Mouse (Mus musculus) mature B cell (primary cell): ENCODE measurements at regions not wholly inside any gene's neighbourhood (a gene's known extent, or its start where the extent isn't known, plus 50 kb on each side); places are given as distances from the start of the nearest gene placed in this dataset.

Source experiments
- in situ Hi-C: fragments of 300-500 bp; cut with MboI; formaldehyde crosslinking; loops from 2 replicates; pipeline ENCODE4 v1.14.3; 2019

- in situ Hi-C loops = no loop called here
These were observed 52.0 kb upstream of the Dynlrb2 start for GRCm38 (mm10) chr8:116452806-116453205.

DNA sequence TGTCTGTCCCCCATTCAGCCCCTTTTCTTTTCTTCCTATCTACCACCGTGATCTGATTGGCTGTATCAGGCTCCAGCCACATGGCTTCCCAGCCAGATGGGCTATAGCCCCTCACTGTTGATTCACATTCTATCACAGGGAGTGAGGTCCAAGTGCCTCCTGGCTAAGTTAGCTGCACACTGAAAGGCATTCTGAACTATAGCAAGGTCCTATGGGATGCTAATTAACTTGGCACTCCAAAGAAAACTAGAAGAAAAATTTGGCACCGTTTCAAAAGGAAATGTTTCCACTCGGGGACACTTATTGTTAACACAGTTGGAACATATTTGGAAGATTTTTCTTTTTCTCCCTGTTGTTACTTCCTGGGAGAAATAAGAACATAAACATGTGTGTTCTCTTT lies 53.4 kb upstream of the Dynlrb2 start:
- in situ Hi-C loops = no loop called here

DNA sequence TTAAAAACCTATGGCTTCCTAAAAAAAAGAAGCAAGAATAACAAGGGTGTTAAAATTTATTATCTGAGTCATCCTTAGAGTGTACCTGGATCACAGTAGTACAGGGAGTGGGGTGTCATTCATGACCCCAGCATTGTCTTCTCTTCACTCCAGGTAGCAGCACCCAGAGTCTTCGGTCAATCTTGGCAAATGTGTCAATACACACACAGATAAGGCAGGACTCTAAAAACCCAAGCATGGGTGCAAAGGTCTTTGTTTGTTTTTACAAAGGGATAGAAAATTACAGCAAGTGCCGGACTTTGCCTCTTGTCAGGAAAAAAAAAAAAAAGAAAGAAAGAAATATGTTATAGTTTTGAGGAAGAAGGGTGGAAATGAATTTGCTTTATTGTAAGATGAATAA lies 57.3 kb upstream of the Dynlrb2 start:
- in situ Hi-C loops = loop anchor here (25.0 kb wide), 1 partner anchor 1985 kb away; no protein-coding TSS in a partner anchor

DNA sequence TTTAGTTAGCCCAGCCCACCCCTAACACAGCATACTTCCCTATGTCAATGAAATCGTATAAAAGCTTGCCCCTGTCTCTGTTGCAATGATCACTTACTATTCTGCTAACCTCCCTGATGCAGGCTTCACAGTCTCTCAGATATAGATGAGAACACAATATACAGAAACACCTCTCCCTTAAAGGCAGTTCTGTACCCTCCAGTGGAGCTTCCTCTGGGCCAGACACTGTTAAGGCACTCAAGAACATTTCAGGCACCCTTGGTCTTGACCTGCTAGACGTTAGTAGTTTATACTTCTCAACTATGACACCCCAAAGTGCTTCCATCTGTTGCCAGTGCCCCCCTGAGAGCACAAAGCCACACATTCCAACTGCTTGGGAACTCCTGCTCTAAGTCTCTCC lies 61.9 kb upstream of the Dynlrb2 start:
- in situ Hi-C loops = loop anchor here (25.0 kb wide), 1 partner anchor 1981 kb away; no protein-coding TSS in a partner anchor

DNA sequence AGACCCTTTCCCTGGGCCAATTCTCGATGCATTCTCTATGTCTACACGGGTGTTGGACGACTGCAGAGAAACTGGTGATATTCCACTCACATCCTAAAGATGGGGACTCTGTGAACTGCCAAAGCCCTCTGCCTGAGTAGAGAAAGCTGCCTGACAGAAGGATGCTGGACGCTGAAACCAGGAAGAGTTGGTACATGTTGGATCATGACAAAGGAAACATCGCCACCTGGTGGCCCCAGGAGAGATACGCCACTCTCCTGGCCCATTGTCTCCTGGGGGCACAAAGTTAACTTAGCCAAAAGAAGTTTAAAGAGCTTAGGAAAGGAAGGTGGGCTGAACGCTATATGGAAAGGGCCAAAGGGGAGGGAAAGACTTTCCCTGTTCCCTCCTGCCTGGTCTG lies 65.9 kb upstream of the Dynlrb2 start:
- in situ Hi-C loops = loop anchor here (25.0 kb wide), 1 partner anchor 1977 kb away; no protein-coding TSS in a partner anchor

GRCm38 (mm10) chr8:116435268-116435980 lies 69.3 kb upstream of the Dynlrb2 start:
- in situ Hi-C loops = loop anchor here (25.0 kb wide), 1 partner anchor 1973 kb away; no protein-coding TSS in a partner anchor

- in situ Hi-C loops = loop anchor here (25.0 kb wide), 1 partner anchor 1968 kb away; no protein-coding TSS in a partner anchor
These were observed 74.7 kb upstream of the Dynlrb2 start for GRCm38 (mm10) chr8:116430051-116430450.

- in situ Hi-C loops = loop anchor here (25.0 kb wide), 1 partner anchor 1967 kb away; no protein-coding TSS in a partner anchor
These were observed 75.1 kb upstream of the Dynlrb2 start for GRCm38 (mm10) chr8:116429649-116430048.

DNA sequence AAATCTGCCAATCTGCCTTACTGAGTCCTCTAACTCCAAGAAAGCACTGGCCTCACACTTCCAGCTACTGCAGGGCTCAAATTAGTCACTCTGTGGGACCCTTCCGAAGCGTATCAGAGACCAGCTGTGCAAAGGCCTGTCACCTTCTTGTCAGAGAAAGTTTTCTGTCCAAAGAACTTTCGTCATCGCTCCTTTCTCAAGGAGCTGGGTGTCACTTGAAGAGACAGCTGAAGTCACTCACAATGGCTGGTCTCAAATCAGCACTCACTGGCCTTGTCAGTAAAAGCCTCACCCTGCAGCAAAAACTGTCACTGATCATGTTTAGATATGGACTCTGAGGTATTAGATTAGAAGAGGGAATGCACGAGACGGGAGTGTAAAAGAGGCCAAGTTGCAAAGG lies 81.9 kb upstream of the Dynlrb2 start:
- in situ Hi-C loops = no loop called here

DNA sequence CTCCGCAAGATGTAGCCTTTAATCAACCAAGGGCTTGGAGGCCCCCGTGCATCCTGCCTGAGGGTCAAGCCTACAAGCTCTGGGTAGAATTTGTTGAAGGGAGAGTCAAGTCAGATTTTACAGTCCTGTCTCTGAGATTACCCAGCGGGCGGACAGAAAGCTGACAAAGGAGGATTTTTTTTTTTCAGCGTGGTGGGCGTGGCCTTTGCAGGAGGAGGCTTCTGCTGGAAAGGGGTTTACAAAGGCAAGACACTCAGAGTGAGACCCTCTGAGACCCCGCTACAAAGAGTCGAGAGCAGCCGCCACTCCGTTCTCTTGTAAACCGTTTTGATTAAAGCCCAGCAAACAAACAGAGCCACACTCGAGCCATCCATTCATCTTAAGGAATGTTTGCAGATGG lies 92.1 kb upstream of the Dynlrb2 start:
- in situ Hi-C loops = no loop called here

DNA sequence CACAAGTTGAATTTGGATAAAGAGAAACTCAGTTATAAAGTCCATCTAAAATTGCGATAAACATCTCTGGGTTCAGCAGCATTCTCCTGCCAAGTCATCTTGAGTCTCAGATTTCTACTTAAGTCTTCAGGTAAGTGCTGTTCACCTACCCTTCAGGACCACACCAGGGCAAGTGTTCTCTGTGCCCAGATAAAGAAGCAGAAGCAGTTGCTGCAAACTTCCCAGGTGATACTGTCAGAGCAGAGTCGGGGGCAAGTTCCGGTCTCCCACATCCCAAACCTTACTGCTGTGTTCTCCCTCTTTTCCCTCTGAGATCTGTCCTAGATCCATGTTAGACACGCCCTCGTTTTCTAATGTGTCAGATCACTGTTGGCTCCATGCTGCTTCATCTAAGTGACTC lies 94.7 kb upstream of the Dynlrb2 start:
- in situ Hi-C loops = no loop called here

- in situ Hi-C loops = no loop called here
These were observed 95.8 kb upstream of the Dynlrb2 start for GRCm38 (mm10) chr8:116409011-116409410.

- in situ Hi-C loops = no loop called here
These were observed 100.2 kb upstream of the Dynlrb2 start for GRCm38 (mm10) chr8:116404571-116404970.

DNA sequence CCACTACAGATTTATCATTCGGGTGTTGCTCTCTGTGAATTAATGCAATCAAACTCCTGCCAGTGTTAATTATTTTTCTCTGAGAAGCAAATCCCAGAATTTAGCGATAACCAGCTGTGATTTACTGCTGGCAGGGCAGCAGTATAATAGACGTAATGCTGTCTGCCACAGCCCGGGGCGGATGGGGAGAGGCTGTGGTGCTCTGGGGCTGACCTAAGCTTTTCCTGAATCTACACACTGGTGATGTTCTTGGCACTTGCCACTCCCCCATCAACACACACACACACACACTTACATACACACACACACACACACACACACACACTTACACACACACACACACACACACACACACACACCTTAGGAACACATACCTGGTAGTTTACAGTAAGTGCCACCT lies 101.4 kb upstream of the Dynlrb2 start:
- in situ Hi-C loops = no loop called here

GRCm38 (mm10) chr8:116399452-116399851 lies 105.3 kb upstream of the Dynlrb2 start:
- in situ Hi-C loops = no loop called here

DNA sequence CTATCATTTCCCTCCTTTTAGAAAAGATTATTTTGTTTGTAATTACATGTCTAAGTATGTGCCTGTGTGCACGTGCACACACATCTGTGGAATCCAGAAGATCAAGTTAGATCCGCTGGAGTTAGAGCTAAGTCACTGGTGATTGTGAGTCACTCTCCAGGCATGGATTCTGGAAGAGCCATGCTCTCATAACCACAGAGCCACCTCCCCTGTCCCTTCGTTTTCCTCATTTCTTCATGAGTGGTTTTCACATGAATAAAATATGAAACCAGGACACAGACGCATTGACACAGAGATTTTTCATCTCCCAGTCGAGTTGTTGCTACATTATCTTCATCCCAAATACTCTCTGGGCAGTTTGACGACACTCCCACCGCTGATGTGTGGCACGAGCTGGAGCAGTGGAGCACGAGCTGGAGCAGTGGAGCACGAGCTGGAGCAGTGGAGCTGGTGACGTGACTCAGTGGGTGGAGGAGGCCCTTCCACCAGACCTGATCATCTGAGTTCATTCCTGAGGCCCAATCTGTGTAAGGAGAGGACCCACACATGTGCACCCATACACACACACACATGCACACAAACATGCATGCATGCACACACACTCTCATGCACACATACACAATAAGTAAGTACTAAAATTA lies 106.1 kb upstream of the Dynlrb2 start:
- in situ Hi-C loops = no loop called here

DNA sequence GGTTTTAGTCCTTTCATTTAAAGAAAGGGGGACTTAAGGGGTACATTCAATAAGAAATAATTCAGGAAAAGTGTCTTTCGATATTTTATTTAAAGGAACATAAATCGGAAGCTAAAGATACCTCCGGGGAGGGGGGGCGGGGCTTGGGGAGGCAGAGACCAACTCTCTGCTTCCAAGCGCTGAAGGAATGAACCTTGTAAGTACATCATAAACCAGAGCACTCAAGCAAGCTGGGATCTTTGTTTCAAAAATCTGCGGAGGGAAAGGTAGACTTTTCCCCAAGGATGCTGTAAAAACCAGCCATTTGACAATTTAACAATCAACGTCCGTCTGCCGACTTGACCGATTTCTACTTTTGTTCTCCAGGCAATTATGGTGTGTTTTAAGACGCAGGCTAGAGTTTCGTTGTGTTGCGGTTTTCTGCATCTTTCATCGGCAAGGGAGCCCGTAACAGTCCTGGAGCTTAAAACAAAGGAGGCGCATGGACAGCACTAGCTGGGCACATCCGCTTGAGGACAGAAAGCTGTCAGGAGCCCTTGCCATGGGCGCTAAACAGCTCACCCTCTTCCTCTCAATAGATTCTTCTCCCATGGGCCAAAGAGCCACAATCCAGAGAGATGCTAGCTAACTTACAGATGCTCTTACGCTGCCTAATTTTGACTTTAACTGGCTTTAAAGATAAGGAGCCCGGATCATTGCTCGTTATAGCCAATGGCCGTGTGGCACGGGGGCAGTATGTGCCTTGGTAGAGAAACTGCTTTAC lies 119.4 kb upstream of the Dynlrb2 start:
- in situ Hi-C loops = no loop called here

DNA sequence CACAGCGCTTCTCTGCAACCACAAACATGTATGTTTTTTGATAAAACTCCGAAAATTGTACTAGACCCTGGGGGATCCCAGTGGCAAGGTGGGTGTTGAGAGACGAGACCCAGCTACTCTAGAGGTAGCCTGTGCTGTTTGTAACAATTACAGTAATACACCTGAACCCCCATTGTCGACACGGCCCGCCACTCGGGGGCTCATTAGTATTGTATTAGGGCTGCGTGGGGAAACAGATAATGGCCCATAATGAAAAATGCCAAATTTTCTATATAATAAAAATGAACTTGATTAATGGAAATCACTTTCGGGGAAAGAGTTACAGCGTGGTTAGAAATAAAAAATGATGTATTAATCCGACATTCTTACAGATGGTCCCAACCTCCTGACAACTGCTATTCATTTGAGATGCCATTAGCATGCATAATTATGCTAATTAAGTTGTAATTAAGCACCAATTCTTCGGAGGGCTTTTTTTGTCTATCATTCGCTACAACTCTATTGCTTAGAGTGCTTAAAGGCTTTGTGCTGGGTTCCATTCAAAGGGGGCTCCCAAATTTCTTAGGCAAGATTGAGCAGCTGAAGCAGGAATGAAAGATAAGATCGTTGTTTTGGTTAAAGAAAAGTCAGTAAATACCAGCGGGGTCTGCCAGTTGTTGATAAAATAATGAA lies 120.2 kb upstream of the Dynlrb2 start:
- in situ Hi-C loops = no loop called here

- in situ Hi-C loops = no loop called here
These were observed 121.0 kb upstream of the Dynlrb2 start for GRCm38 (mm10) chr8:116383495-116384417.

GRCm38 (mm10) chr8:116383036-116383435 lies 121.7 kb upstream of the Dynlrb2 start:
- in situ Hi-C loops = no loop called here

DNA sequence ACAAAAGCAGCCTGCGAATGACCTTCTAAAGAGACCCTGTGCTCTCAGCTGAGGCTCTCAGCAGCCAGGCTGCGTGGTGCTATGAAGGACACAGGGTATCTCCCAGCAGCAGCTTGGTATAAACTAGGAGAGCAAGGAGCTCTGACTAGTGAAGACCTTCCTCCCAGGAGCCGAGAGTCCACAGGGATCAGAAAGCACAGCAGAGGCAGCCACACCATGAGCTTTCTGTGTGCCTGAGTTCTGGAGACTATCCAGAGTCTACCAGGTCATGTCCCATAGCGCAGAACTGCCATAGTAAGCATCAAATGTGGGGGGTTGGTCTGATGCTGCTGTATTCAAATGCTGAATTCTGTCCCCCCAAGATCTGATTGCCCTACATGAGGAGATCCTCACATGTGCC lies 124.2 kb upstream of the Dynlrb2 start:
- in situ Hi-C loops = no loop called here
